Mouse (Mus musculus): ENCODE measurements around the gene Palm2. TPM values are rescaled to one million over a fixed set of nuclear protein-coding genes. Genes with fewer than 3 reads are reported as not detected.
"Not testable (repeated sequence)": the region's sequence is repeated elsewhere in the genome, so short reads cannot be mapped to it uniquely, and the experiment has no call there.

The Palm2 gene
- 10 to 100 TPM; 58.1 to 60.8 TPM for total RNA-seq (2021)
- long read RNA-seq, experiment 1, partial matches to known transcripts: 0 of 1 reads
- long read RNA-seq, experiment 1, other reads (novel, unspliced or antisense): 1 of 1 reads
- long read RNA-seq, experiment 2, partial matches to known transcripts: 0 of 1 reads
- long read RNA-seq, experiment 2, other reads (novel, unspliced or antisense): 0 of 1 reads

GRCm38 (mm10) chr4:57433941-57434704 lies at the start of gene Palm2:
TSS of gene Palm2 (plus strand) at chr4:57434247.
- TF ChIP-seq CTCF (conservative IDR thresholded peaks at IDR 0.05): no peak
- peak within 1 kb of the TSS; percentile 82 for H3K4me3 ChIP-seq
- H3K27ac ChIP-seq: peak within 1 kb of the TSS; percentile 98
- peak; percentile 63 to 82 for DNase-seq (ENCODE audit: low spot score in 2 of 2)

DNA sequence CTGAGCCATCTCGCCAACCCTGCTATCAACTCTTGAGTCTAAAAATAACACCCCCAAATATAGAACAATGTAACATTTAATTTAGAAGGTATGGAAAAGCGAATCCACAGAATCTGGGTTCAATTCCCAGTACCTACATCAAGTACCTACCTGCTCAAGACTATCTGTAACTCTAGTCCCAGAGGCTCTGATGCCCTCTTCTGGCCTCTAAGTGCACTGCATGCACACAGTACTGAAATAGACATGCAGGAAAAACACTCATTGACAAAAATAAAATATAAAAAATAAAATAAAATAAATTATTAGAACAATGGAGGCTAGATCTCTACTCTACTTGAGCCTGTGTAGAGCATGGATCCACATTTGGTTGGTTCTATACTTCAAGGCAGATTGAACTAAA lies 49.7 kb upstream of the Palm2 start:
- Histone ChIP-seq H3K4me3 (no peak overlapping the region), H3K27ac (no peak overlapping the region)
- no peak for DNase-seq (ENCODE audit: low spot score in 2 of 2)
- peak; percentile 61 for TF ChIP-seq CTCF (conservative IDR thresholded peaks at IDR 0.05)

- Histone ChIP-seq H3K4me3 (no peak overlapping the region), H3K27ac (no peak overlapping the region)
- DNase-seq (ENCODE audit: low spot score in 2 of 2): no peak
- TF ChIP-seq CTCF (conservative IDR thresholded peaks at IDR 0.05): peak; percentile 66
Observed at GRCm38 (mm10) chr4:57391103-57391502, 42.9 kb upstream of the Palm2 start.

- H3K4me3 ChIP-seq: no peak overlapping the region
- H3K27ac ChIP-seq: no peak overlapping the region
- TF ChIP-seq CTCF (conservative IDR thresholded peaks at IDR 0.05): no peak
- DNase-seq (ENCODE audit: low spot score in 2 of 2): no peak
Observed at GRCm38 (mm10) chr4:57396414-57396813, 37.6 kb upstream of the Palm2 start.

GRCm38 (mm10) chr4:57412385-57412784 lies 21.7 kb upstream of the Palm2 start:
- H3K27ac ChIP-seq; H3K4me3 ChIP-seq; DNase-seq (ENCODE audit: low spot score in 2 of 2): not testable (repeated sequence)

DNA sequence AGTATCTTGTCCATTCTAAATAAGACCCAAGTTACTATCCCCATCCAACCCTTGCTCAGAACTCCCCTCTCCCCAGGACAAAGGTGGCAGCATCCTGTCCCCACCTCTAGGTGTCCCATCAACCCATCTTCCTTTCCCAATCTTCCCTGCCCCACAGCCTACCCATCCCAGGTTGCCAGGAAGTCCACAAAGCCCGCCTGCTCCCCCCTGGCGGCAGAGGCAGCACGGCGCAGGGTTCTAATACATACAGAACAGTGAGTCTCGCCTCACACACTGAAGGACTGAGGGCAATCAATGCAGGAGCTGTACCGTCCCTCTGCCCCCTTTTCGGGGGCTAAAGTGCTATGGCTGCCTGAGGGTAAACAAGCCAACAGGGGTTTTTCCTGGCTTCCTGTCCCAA lies 21.0 kb upstream of the Palm2 start:
- Histone ChIP-seq H3K4me3 (no peak overlapping the region), H3K27ac (no peak overlapping the region)
- no peak for DNase-seq (ENCODE audit: low spot score in 2 of 2)
- TF ChIP-seq CTCF (conservative IDR thresholded peaks at IDR 0.05): no peak

- not testable (repeated sequence) for H3K27ac ChIP-seq; DNase-seq (ENCODE audit: low spot score in 2 of 2); H3K4me3 ChIP-seq
Observed at GRCm38 (mm10) chr4:57413670-57414069, 20.4 kb upstream of the Palm2 start.

GRCm38 (mm10) chr4:57424011-57424410 lies 10.0 kb upstream of the Palm2 start:
- Histone ChIP-seq H3K4me3 (no peak overlapping the region), H3K27ac (no peak overlapping the region)
- no peak for DNase-seq (ENCODE audit: low spot score in 2 of 2)
- no peak for TF ChIP-seq CTCF (conservative IDR thresholded peaks at IDR 0.05)

GRCm38 (mm10) chr4:57428317-57428716 lies 5.7 kb upstream of the Palm2 start:
- peak; percentile 27 to 51 for DNase-seq (ENCODE audit: low spot score in 2 of 2)
- no peak for TF ChIP-seq CTCF (conservative IDR thresholded peaks at IDR 0.05)
- Histone ChIP-seq H3K4me3 (no peak overlapping the region), H3K27ac (peak overlapping the region; percentile 72)

DNA sequence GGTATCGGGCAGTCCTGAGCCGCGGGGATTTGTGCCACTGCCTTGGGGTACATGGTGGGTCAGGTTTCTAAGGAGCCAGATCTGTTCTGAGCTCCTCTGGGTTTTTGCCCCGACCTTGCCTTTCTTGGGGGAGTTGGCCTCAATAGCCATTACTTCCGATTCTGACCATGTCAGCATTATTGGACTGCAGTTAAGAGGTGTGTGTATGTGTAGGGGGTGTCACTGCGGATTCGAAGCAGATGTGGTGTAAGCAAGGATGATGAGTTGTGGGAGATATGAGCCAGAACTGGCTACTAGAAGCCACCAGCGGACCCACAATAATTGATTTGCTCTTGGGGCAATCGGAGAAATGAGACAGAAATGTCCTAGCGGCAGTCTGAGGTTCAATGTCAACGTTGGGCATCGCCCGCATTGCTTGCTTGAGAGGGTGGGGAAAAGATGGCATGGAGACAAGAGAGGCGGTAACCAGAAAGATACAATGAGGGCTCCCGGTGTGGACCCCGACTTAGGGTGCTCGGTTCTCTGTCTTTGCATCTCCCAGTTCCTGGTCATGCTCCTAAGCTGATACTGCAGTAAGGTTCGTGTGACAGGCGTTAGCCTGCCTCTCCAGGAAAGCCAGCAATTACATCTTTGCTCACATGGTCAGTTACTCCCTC lies 786 bp downstream of the Palm2 start:
- no peak for TF ChIP-seq CTCF (conservative IDR thresholded peaks at IDR 0.05)
- peak overlapping the region; percentile 82 for H3K4me3 ChIP-seq
- DNase-seq (ENCODE audit: low spot score in 2 of 2): peak in 1 of 2 experiments; percentile 30
- peak overlapping the region; percentile 98 for H3K27ac ChIP-seq

GRCm38 (mm10) chr4:57436286-57436685 lies 2.2 kb downstream of the Palm2 start:
- no peak for DNase-seq (ENCODE audit: low spot score in 2 of 2)
- H3K4me3 ChIP-seq: peak overlapping the region; percentile 82; the same call in 1 of the 2 replicates
- peak overlapping the region; percentile 98 for H3K27ac ChIP-seq
- TF ChIP-seq CTCF (conservative IDR thresholded peaks at IDR 0.05): no peak

DNA sequence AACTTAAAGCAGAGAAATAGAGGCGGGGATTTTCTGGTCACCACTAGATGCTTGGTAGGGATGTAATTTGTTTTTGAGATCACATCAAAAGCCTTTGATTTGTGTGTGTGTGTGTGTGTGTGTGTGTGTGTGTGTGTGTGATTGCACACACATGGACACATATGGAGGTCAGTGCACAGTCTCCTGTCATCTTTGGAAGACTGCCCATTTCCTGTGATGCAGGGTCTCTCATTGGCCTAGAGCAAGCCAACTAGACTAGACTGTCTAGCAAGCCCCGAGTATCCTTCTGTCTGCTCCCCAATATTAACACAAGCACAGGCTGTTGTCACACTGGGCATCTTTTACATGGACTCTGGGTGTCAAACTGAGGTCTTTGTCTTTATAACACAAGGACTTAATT lies 12.0 kb downstream of the Palm2 start:
- Histone ChIP-seq H3K27ac (no peak overlapping the region), H3K4me3 (no peak overlapping the region)
- DNase-seq (ENCODE audit: low spot score in 2 of 2): no peak
- TF ChIP-seq CTCF (conservative IDR thresholded peaks at IDR 0.05): no peak

DNA sequence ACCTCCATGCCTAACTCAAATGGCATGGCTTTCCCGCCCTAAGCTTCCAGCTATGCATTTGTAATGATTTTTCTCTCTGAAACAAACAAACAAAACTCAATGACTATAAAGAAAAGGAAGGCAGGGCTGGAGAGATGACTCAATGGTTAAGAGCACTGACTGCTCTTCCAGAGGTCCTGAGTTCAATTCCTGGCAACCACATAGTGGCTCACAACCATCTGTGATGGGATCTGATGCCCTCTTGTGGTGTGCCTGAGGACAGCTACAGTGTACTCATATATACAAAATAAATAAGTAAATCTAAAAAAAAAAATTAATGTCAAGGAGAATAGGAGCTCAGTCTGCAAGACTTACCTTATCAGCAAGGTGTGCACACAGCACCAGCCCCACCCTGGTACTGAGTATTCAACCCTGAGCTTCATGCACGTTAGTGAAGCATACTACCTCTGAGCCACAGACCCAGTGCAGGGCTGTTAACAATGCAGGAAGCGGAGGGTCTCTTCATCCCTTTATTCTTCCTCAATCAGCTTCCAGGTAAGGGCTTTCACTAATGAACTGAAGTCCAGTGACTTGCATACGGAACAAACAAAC lies 12.9 kb downstream of the Palm2 start:
- Histone ChIP-seq H3K27ac (no peak overlapping the region), H3K4me3 (no peak overlapping the region)
- peak; percentile 51 for TF ChIP-seq CTCF (conservative IDR thresholded peaks at IDR 0.05)
- no peak for DNase-seq (ENCODE audit: low spot score in 2 of 2)
